Mouse (Mus musculus): ENCODE data around the gene Pik3ap1.

The Pik3ap1 gene

DNA sequence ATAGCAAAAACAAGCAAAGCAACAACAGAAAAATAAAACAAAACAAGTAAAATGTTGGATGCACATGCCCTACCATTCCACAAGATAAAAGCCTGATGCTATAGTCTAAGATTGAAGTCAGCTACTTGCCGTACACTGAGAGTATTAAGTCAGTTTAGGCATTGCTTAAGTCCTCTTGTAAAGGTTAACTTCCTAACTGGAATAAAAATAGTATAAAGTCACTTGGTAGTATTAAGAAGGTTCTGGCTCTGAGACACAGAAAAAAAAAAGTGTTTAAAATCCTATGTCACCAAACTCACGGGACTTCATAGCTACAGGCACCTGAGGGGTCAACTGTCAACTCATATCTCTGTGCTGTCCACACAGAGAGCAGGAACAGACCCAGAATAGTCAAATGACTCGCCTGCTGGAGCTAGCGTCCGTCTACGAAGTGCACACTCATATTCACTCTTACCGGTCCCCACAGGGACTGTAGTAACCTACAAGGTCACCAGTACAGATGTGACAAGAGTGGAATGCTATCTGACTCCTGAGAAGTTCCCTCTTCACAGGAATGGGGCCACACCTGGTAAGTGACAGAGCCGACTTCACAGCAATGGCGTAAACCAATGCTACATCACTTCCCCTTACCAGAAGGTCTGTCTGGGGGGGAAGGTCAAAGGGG, 17.9 kb downstream of the Pik3ap1 start:
- no peak for DNase-seq

DNA sequence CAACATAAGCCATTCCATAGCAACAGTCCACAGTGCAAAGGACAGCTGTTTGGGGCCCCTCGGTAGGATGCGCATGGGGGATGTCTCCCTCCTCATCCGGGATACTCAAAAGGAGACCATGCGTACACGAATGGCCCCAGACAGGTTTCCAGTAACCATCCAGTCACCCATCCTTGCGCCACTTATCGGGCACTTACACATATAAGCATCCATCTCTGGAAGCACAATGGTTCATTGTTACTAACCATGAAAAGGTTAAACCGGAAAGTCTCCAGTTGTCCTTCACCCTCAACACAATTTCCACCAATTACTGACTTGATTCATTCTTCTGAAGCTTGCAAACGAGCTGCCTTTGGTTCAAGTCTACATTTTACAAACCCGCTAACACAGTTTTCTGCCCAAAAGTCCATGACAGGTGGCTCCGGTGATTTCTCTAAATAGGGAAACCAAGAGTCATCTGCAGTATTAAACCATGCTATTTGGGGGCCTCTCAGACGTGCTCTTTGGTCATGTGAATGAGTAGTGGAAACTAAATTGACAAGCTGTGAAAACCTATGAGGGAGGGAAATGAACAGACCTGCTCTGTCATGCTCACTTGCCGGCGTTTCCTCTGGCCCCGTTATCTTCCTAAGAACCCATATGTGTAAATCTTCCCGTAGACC, 18.6 kb downstream of the Pik3ap1 start:
- DNase-seq, result no peak

DNA sequence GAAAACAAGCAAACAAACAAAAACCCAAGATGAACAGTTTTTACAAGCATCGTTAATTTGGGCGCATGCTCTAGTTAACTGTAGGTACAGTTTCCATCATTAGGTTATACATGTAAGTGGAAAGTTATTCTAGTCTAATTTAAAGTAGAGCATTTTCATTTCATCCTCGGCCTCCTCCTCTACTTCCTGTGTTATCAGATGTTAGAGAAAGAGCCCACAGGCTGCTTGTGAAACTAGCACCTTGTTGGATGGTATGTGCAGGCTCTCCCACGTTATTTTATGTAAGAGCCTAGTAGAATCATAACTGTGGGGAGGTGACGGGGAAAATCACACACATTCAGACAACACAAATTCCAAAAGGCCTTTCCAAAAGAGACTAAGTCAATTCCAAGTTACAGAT, 19.3 kb downstream of the Pik3ap1 start:
- no peak for DNase-seq

DNA sequence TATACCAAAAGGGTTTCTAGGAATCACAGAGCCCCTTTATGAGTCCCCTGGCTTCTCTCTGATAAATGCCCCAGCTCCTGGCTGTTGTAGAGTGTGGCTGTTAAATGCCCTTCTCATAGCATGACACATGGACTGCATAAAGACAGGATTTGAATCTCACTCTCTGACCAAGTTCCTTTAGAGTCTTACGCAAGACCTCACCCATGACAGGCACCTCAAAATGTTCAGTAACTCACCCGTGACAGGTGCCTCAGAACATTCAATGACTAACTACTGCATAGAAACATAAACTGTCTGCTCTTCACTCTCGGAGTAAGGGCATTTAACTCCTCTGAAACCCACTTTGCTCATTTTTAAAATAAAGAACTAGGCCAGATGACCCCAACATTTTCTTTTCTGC, 20.4 kb downstream of the Pik3ap1 start:
- DNase-seq, result no peak

DNA sequence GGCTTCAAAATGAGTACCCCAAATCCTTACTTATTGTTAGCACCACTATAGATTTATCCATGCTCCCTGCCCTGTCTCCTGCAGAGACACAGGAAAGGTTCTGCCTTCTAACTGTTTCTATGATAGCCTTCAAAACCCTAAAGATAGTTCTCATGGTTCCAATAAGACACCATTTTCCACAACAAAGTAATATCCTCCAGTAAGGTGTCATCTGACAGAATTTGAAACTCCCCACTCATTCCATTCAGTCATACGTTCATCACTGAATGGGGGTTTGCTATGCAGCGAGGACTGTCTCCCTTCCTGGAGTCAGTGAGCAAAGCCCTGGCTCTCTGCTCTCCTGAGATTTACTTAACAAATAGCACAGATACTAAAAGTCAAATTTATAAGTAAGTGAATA, 21.9 kb downstream of the Pik3ap1 start:
- DNase-seq, result no peak

DNA sequence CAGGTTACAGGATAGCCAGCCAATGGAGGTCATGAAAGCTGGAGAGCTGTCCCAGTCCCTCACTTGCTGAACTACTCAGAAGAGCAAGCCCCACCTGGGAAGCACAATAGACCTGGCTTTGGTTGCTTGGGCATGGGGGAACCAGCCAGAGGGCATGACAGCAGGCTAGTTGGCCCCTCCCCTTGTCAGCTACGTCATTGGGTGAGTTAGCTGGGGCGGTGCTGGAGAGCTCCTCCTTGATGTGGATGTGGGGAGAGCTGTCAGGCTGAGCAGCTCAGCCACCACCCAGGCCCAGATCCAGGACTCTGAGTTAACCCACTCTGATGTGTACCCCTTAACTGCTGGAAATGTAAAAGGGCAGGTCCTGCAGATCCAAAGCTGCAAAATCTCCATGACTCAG, 24.4 kb downstream of the Pik3ap1 start:
- peak; percentile 42 for DNase-seq

DNA sequence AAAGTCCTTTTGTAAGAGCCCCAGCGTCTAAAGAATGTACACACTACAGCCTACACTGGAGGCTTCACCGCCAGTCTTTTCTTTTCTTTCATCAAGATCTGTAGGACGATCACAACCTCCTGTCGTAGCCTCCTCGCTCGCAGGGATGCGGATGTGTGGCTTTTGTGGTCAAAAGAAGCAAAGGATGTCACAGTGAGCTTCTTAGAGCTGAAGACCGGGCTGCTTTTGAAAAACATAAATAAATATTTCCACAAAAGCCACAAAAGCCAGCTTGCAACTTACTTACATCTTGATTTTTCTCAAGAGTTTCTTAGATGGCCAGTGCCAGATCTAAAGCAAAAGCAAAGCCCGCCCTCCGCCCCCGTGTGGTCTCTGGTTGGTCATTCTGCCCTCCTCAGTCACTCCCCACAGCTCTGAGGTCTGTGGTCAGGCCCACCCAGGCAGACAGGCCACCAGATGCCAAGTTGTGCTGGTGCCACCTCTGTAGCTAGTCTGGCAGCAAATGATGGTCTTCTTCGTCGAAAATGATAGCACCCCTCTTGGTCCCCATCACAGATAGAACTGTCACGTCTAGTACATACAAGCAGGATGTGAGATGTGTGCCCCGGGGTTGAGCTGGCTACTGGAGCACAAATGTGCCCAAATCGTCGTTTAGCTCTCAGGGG, 30.5 kb downstream of the Pik3ap1 start:
- DNase-seq, result peak; percentile 74

DNA sequence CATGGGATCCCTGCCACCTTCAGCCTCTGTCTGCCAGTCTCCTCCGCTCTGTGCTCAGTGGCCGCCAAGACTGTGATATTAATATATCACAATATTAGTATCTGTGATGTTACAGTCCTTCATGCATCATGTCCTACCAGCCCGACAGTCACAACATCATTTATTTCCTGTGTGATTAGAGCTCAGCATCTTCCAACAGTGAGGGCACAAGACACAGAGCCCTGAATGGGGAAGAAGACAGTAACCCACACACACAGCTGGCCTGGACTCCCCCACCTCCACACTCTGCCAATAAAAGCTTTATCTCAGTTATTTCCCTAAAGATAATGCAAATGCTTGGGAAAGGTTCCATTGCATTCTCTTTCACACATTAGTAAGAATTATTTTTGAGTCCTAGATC, 35.3 kb downstream of the Pik3ap1 start:
- no peak for DNase-seq

DNA sequence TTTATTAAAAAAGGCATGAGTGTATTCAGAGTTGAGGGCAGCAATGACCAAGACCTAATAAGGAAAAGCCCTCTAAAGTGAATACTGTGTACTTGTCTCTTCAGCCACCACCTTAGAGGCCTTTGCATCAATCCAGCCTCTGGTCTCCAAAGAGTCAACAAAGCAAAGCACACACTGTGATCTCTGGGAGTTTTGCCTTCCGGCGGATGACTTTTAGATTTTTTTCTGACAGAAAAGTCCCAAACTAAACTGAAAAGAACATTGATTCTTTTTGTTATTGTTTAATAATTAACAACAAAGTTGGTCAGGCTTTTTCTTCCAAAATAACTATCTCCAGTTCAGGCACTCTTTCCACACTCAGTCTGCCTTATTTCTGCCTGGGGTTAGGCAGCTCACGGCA, 36.7 kb downstream of the Pik3ap1 start:
- no peak for DNase-seq

DNA sequence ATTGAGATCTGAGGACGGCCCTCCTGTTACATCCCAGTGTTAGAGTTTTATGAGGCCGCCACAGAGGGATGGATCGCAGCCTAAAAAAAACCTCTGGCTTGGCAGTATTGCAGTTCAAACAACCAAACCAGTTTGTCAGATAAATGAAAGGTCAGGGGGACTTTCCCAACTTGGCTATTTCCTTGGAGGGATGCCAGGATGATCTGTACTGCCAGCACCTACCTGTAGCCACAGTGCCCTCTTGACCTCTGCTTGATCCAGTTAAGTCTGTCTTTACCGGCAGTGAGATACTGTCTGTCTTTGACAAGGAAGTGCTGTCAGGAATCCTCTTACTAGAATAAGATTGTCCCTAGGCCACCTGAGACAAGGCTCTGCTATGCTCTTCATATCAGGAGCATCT, 37.6 kb downstream of the Pik3ap1 start:
- DNase-seq, result no peak

DNA sequence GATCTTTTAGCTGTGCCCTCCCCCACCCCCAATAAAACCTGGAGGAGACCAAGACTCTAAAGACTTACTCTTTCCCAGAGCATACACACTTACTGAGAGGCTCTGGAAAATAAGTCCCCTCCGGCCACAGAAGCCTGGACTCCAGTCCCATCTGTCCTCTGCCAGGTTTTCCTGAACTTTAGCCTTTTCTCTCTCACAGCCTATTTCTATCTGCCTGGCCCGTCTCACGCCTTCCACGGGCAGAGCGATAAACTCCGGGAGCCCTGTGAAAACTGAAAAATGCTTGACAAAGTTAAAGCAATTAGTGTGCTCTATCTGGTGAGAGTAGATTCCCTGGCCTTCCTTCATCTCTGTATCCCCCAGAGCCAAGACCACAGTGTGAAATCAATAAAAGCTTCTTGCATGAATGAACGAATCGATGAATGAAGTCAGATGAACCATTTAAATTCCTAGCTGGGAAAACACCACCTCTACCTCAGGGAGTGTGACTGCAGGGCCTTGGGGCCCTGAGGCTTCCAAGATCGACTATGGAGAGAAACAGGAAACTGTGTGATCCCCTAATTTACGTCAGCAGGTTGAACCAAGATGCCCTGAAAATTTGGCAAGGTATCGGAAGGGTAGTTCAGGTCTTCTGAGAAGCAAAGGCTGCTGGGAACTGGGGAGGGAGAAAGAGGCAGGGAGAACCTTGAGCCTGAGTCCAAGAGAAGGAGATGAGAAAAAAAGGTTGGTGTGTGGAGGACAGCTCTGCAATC, 38.6 kb downstream of the Pik3ap1 start:
- DNase-seq, result no peak

DNA sequence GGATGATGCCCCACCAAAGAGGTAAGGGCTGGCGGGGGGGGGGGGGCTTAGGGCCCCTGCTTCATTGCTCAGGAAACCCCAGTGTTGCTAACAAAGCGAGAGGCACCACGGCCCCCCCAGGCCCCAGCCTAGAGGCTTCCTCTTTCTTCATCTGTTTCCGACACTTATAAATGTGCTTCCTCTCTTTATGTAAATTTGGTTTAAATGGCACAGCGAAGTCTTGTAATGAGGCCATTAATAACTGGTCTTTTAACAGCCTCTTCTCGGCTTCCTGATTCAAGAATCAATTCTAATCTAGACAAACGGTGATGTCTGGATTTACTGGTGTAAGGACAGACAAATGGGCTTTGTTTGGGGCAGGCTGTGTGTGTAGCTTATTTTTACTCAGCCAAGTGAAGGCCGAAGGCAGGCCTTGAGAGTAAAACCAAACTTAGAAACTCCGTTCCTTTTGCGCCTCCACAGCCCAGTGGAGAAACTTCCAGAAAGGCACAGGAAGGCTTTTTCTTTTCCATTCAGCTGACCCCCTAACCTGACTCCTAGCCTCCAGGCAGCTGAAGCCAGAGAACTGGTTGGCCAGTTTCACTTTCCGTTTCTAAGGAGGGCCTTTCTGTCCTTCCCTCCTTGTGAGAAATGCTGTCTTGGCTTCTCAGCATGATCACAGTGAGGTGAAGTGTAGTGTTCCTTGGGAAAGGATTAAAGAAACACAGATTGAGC, 39.7 kb downstream of the Pik3ap1 start:
- DNase-seq, result peak; percentile 66

DNA sequence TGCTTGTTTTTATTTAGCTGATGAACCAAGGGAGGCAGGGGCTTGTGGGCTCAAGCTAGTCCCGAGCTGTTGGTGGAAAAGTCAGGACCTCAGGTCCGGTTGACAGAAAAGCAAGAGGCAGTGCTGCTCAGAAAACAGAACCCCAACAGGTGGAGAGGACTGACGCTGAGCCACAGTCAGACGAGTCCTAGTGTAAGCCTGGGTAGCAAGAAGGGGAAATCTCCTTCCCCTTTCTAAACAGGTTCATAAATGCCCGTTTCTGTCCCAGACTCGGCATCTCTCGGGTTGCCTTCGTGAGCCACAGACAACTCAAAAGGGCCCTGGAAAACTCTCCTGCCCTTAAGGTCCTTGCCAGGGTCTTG, 40.3 kb downstream of the Pik3ap1 start:
- DNase-seq, result no peak

DNA sequence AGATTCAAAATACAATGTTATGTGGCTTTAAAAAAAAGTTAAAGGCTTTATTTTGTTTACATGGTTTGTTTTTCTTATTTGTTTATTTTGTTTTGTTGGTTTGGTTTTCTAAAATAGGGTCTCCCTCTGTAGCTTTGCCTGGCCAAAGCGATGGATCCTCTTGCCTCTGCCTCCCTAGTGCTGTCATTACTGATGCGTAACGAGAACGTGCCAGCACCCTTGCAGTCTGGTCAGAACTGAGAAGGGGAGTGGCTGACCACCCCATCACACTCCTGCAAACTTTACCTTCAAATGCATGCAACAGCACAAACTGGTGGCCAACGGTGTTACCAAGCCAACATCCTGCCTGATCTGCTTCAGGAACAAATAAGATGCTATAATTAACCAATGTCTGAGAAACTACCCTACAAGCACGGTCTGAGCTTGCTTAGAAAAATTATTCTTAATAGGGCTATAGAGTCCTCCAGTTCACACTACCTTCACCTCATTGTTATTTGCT, 42.3 kb downstream of the Pik3ap1 start:
- DNase-seq, result no peak

DNA sequence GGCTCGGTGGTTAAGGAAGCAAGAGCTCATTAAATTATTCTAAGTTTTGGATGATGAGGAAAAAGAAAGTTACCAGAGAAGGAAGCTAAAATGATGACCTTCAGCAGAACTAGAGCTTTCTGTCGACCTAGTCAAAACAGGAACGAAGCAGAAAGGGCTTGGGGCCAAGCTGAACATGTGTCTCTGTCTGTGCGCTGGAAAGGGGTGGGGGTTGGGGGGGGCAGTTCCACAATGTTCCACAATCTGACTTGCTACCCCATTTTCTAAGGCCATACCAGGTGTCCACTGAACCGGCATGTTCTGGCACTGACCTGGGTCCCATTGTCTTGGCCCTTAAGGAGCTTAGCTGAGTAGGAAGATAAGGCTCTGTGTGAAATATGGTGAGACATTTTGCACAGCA, 43.2 kb downstream of the Pik3ap1 start:
- no peak for DNase-seq

DNA sequence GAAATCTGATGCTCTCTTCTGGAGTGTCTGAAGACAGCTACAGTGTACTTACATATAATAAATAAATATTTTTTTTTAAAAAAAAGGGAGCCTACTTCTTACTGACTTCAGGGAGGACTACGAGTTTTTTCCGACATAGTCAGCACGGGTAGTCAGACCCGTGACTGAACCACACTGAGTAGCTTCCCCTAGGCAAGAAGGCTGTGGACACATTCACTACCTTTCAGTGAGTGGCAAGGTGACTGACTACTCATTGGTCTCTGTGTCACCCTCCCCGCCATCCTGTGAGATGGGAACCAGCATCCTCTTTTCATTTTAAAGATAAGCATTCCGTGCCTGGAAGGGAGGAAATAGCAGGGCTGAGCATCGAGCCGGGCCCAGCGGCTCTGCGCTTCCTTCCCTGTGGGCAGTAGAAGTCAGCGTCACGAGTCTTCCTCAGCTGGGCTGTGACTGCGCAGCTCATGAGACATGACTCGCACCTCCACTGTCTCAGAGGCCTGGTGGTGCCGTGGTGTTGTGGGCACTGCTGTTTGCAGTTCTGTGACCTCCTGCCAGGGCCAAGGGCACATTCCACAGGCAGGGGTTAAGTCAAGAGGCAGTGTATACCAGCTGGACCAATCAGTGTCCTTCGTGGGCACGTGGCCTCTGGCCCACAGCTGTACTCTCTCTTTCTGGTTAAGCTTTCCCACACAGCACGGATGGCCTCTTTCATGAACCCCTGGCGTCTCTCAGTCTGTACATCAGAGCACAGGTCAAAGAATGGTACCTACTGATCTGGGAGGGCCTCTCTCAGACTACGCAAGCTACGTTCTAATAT, 45.7 kb downstream of the Pik3ap1 start:
- DNase-seq, result peak; percentile 34

DNA sequence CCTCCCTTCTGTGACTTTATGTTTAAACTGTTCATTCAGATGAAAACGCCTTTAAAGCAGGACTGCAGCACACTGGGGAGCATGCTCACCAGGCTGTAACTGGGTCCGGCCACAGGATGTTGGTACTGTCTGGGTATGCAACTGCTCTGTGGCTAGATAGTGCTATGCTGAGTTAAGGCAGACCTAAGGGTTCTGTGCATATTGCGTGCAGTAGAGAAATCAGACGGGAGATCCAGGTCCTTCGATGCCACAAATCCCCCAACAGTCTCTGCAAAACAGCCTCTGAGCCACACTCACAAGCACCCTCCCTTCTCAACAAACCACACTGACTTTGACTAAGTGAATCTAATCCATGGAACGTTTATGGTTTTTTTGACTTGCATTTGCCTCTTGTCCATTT, 46.5 kb downstream of the Pik3ap1 start:
- DNase-seq, result no peak

DNA sequence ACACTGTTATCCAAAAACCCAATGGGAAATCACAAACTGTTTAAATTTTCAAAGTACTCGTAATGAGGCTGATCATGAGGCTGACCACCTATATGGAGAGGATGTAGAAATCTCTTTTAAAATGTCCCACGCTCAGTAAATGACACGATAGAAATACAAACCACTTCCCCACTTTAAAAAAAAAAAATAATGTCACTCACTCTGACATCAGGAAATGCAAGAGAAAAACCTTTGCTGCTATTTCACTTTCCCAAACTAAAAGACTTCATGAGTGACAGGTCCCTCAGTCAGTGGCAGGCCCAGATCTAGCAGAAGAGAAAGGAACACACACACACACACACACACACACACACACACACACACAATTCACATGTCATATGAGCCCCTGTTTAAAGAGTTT, 49.2 kb downstream of the Pik3ap1 start:
- DNase-seq, result no peak

DNA sequence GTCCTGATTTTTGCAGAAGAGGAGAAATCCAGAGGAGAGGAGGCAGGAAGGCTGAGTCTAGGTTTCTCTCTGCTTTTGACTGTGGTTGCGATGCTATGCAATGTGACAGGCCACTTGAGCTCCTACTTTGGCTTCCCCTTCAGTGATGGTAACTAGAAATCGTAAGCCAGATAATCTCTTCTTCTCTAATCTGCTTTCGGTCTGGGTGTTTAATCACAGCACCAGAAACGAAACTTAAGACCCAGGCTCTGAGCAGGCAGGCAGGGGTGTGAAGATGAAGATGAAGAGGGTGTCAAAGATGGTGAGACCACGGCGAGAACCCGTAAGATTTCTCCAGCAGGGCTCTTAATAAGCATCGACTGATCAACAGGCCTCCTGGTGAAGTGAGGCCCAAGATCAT, 51.9 kb downstream of the Pik3ap1 start:
- no peak for DNase-seq

DNA sequence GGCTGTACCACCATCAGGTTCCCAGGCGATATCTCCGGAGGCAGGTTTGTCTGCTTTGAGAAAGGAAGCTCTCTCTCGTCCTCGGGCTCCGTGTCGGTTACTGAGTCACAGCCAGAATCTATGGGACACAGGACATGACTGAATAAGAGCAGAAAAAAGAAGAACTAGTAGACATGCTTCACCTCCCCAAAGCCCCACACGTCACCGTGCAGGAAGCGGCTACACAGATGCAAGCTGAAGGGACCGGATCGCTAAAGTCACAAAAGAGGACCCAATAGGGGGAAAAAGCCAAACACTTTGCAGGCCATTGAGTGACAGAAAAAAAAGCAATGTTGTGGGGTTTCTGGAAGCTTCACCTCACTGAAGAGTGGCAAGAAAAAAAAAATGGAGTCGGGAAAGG, 52.7 kb downstream of the Pik3ap1 start:
- DNase-seq, result peak; percentile 27

DNA sequence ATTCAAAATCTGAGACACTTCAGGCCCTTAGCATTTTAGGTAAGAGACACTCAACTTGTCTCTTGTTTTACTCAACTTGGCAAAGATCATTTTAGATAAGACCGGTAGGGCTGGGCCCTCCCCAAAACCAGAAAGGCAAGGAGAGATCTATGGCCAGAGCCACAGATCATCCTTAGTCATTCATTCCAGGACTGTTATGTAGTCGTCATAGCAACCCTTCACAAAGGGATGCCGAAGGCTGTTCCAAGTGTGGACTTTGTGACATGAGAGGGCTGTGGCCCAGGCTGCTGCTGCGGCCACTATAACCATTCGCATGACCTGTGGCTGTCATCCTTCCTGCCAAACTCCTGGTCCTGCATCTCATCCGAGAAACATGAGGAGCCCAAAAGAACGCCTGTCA, 54.5 kb downstream of the Pik3ap1 start:
- no peak for DNase-seq

DNA sequence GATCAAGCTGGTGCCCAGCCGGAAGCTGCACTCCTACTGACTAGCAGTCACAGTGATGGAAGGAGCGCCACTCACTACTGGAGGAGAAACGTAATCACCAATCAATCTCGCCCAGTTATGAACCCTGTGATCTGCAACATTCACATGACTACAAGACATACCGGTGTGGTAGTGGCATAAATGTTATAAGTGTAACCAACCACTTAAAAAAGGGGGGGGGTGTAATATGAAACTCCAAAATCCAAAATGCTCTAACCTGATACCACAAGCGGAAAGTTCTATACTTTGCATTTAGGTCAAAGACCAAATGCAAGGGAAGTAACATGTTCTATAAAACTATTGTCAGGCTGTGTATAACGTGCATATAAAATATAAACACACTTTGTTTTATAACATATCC, 54.9 kb downstream of the Pik3ap1 start:
- no peak for DNase-seq

Data from thymus, postnatal 14 days (tissue).